Mouse (Mus musculus) E14TG2a.4 (cell line): ENCODE data around the gene Cyp4x1.

Experiments
- H3K27me3 ChIP-seq: 2 replicates; pipeline ENCODE4 v1.6.1; 2014; ENCODE audit warnings: low read length, control low read depth; ENCODE audit not compliant: insufficient read depth
- H3K36me3 ChIP-seq: 2 replicates; pipeline ENCODE4 v1.6.1; 2014; ENCODE audit warnings: low read length, control low read depth; ENCODE audit not compliant: insufficient read depth
- H3K4me1 ChIP-seq: replicated peaks from 2 replicates; pipeline ENCODE4 v1.6.1; 2014; ENCODE audit warnings: low read depth, low read length, control low read depth
- H3K4me3 ChIP-seq: replicated peaks from 2 replicates; pipeline ENCODE4 v1.5.1; 2014; ENCODE audit warnings: mild to moderate bottlenecking, low read length
- H3K9me3 ChIP-seq: 2 replicates; pipeline ENCODE4 v1.6.1; 2014; ENCODE audit warnings: low read length, control low read depth
- CTCF ChIP-seq: conservative IDR thresholded peaks from 2 replicates; pipeline ENCODE4 v1.5.1; 2014; ENCODE audit warnings: low read length
- NANOG ChIP-seq: IDR thresholded peaks from 2 replicates; pipeline ENCODE4 v1.6.1; 2014; ENCODE audit warnings: borderline replicate concordance, low read length, mixed read lengths
- POU5F1 ChIP-seq: IDR thresholded peaks from 2 replicates; pipeline ENCODE4 v1.6.1; 2014; ENCODE audit warnings: low read length, borderline replicate concordance

The Cyp4x1 gene

DNA sequence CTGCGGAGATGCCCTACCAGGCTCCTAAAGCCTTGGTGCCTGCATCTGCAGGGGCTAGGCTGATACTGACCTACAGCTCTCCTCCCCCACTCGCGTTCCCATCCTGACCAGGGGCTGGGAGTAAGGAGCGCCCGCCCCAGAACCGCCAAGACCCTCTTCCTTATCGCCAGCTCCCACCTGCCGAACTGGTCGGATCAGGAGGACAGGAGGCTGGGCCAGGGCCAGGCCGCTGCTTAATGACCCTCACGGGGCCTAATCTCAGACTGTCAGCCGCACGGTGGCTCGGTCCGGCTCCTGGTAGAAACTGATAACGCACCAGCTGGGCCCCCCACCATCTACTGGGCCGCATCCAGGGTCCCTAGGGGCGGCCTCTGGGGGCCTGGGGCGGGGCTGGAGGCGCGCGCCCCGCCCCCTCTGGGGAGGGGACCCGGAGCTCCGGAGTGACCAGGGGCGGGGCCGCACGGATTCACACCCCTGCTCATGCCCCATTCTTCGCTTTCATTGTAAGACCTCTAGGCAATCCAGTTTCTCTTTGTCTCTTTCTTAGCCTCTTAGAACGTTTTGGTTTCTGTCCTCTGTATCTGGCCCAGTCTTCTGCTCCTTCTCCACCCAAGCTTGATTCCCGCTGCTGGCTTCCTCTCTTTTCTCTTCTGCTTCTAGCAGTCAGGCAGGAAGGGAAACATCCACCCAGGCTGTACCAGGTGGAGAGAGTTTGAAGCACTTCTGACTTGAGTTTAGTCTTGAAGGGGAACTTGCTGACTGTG, 38.2 kb downstream of the Cyp4x1 start:
- TF ChIP-seq NANOG (no peak), CTCF (no peak), POU5F1 (no peak)
- Histone ChIP-seq H3K4me1 (peaks cover 45% of the 10 kb centered on the region), H3K9me3 (no peaks in the 10 kb centered on the region), H3K27me3 (peaks cover 58% of the 10 kb centered on the region), H3K4me3 (peak overlapping the region; percentile 70), H3K36me3 (no peaks in the 10 kb centered on the region)

DNA sequence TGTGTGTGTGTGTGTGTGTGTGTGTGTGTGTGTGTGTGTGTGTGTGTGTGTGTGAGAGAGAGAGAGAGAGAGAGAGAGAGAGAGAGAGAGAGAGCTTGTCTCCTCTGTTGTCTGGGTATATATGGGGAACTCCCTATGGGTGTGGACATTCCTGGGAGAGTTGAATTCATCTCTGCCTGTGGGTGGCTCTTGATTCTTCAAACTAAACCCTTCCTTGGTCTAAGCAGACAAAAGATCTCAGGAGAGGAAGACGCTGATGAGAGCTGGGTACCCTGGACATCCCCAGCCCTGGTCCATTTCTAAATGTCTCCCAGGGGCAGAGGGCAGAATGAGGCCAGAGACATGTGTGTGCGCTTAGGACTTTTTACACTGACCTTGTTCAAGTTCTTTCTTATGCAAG, 40.0 kb downstream of the Cyp4x1 start:
- Histone ChIP-seq H3K36me3 (no peaks in the 10 kb centered on the region), H3K27me3 (peaks cover 72% of the 10 kb centered on the region), H3K4me1 (peaks cover 46% of the 10 kb centered on the region), H3K4me3 (no peak overlapping the region), H3K9me3 (no peaks in the 10 kb centered on the region)
- TF ChIP-seq NANOG (no peak), CTCF (no peak), POU5F1 (no peak)

DNA sequence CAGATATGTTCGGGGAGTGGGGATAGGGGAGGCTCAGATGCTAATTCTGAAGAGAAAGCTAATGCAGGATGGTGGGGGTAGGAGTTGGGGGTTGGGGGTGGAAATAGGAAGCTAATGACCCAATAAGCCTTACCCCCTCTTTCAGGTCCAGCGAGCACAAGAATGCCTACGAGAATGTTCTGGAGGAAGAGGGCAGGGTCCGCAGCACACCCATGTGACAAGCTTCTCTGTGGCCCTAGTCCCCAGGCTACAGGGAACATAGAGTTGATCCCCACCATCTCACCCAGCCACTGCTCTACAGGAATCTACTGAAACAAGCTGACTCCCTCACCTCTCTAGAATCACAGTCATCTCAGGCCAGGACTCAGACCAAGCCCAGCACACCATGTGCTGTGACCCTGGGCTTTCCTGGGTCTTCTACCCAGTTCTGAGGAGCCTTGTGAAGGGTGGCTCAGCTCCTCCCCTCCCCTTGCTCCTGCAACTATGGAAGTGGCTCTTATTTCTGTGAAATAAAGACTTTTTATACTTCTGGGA, 40.7 kb downstream of the Cyp4x1 start:
- Histone ChIP-seq H3K9me3 (no peaks in the 10 kb centered on the region), H3K36me3 (no peaks in the 10 kb centered on the region), H3K4me3 (no peak overlapping the region), H3K27me3 (peaks cover 79% of the 10 kb centered on the region), H3K4me1 (peaks cover 53% of the 10 kb centered on the region)
- TF ChIP-seq CTCF, result no peak
- no peak for TF ChIP-seq NANOG
- TF ChIP-seq POU5F1, result no peak

DNA sequence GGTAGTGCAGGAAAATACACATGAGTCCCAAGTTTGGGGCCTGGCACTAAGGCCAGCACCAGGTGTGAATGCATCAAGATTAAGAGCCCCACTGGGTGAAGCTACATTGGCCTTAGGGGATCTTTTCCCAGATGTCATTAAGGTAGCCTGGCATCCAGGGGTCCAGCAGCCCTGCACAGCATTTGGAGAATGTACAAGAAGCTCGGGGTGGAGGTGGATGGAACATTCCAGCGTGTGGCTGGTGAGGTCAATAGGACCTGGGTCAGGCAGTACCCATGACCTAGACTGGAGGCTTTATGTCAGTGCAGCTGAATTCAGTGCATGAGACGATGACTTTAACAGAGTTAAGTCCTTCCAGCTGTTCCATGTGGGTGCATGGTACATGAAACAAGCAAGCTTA, 42.3 kb downstream of the Cyp4x1 start:
- Histone ChIP-seq H3K4me1 (peaks cover 48% of the 10 kb centered on the region), H3K27me3 (peaks cover 87% of the 10 kb centered on the region), H3K36me3 (no peaks in the 10 kb centered on the region), H3K4me3 (no peak overlapping the region), H3K9me3 (no peaks in the 10 kb centered on the region)
- TF ChIP-seq CTCF, result no peak
- no peak for TF ChIP-seq NANOG
- TF ChIP-seq POU5F1, result no peak

DNA sequence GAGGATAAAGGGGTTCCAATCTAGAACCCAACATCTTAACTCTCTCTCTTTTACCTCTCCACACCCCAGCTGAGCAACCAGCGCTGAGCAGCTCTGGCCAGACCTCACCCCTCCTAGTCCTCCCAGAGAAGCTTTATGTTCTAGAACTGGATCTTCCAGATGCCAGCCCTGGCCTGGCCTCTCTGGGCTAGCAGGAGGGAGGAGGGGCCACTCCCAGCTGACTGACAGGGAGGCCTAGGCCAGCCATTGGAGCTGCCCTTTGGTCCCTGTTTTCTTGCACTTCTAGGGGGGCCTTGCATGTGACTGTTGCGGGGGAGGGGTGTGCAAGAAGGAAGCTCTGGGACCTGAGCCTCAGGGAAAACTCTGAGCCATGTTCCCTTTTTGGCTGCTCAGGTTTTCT, 43.5 kb downstream of the Cyp4x1 start:
- Histone ChIP-seq H3K4me1 (peaks cover 37% of the 10 kb centered on the region), H3K36me3 (no peaks in the 10 kb centered on the region), H3K9me3 (no peaks in the 10 kb centered on the region), H3K4me3 (no peak overlapping the region), H3K27me3 (peaks cover 80% of the 10 kb centered on the region)
- TF ChIP-seq NANOG (no peak), POU5F1 (no peak), CTCF (no peak)

DNA sequence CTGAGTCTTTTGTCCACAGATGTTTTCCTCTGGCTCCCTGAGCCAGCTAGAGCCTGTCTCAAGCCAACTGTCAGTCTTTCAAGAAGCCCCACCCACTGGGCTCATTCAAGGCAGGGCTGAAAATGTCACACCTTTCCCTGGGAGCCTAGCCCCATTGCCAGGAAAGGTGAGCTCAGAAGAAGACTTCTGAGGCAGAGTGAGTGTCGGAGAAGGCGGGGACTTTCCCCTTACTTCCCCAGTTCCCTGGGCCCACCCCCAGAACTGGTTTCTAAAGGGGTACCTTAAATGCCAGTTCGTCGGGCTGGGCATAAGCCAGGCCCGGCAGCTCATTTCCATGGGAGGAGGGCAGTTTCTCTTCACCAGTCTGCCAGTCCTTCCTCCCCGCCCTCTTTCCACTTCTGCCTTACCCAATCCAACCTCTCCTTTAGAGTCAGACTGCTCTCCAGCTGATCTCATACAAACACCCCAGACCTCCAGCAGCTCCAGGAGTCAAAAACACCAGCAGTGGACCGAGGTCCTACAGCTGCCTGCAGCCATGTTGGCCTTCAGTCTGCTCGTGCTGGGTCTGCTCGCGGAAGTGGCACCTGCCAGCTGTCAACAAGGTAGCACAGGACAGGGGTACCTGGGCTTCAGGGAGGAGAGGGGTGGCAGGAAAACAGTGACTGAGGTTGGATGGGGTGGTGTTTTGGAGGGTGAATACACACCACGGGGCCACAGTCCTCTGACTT, 45.3 kb downstream of the Cyp4x1 start, which contains the start of gene Pdzk1ip1:
Gene Pdzk1ip1 (plus strand): TSS at position 98 of the 728 bp plus-strand sequence.
- H3K4me1 ChIP-seq, result peaks cover 22% of the 10 kb centered on the region
- peaks cover 64% of the 10 kb centered on the region for H3K27me3 ChIP-seq
- no peaks in the 10 kb centered on the region for H3K9me3 ChIP-seq
- no peaks in the 10 kb centered on the region for H3K36me3 ChIP-seq
- no peak for TF ChIP-seq CTCF
- TF ChIP-seq POU5F1, result no peak
- TF ChIP-seq NANOG, result no peak
- no peak within 1 kb of the TSS for H3K4me3 ChIP-seq

DNA sequence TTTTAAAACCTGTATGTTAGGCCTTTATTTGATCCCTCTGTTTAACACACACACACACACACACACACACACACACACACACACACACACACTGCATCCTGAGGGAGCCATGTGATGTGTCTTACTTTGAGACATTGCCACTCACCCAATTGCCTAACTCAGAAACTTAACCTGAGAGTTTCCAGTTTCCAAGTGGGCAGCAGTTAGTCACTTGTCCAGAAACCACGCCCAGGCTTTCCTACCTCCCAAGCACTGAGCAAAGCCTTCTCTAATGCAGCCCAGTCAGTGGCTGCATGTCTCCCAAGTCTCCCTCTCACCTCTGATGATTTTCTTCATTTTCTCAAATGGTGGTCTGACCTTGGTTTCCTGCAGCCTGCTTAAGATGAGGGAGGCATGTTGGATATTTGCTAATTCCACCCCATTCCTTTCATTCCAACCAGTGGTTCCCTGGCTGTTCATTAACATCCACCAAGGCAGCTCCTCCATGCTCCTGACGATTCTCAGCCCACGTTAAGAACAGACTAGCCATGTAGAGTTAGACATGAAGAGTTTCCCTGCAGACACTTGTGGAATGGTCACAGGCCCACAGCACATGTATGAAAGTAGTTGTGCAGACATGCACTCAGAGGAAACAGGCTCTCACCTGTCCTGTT, 47.2 kb downstream of the Cyp4x1 start:
- Histone ChIP-seq H3K9me3 (no peaks in the 10 kb centered on the region), H3K27me3 (peaks cover 50% of the 10 kb centered on the region), H3K4me3 (no peak overlapping the region), H3K36me3 (no peaks in the 10 kb centered on the region), H3K4me1 (peaks cover 13% of the 10 kb centered on the region)
- TF ChIP-seq POU5F1 (no peak), CTCF (no peak), NANOG (no peak)

DNA sequence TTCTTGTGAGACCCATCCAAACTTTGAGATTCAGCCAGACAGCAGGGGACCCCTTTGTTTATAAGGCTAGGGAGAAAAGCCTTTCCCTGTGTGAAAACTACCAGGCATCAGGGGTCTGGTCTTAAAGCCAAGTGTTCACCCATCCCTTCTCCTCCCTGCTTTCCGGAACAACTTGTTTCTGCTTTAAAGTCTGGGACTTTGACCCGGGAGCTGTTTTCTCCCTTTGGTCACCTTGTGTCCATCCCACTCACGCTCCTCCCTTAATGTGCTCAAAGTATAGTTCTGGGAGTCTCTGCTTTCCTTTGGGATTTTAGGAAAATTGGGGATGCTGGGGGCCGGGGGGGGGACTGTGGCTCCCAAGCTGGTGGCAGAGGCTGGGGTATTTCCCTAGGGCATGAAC, 47.8 kb downstream of the Cyp4x1 start:
- Histone ChIP-seq H3K9me3 (no peaks in the 10 kb centered on the region), H3K4me3 (no peak overlapping the region), H3K27me3 (peaks cover 48% of the 10 kb centered on the region), H3K4me1 (peaks cover 13% of the 10 kb centered on the region), H3K36me3 (no peaks in the 10 kb centered on the region)
- TF ChIP-seq POU5F1 (no peak), NANOG (no peak), CTCF (no peak)
